Mouse (Mus musculus) erythroblast, embryonic 14.5 days (primary cell): ENCODE measurements around the gene Fam92a.
"Not testable (repeated sequence)": the region's sequence is repeated elsewhere in the genome, so short reads cannot be mapped to it uniquely, and the experiment has no call there.

Experiments used
- GATA1 ChIP-seq: IDR thresholded peaks from 2 replicates; pipeline ENCODE4 v1.6.1; 2012; ENCODE audit warnings: low read length, inconsistent platforms, mixed read lengths
- TAL1 ChIP-seq: IDR thresholded peaks from 3 replicates; pipeline ENCODE4 v1.6.1; 2012; ENCODE audit warnings: low read length, inconsistent platforms, mixed read lengths

DNA sequence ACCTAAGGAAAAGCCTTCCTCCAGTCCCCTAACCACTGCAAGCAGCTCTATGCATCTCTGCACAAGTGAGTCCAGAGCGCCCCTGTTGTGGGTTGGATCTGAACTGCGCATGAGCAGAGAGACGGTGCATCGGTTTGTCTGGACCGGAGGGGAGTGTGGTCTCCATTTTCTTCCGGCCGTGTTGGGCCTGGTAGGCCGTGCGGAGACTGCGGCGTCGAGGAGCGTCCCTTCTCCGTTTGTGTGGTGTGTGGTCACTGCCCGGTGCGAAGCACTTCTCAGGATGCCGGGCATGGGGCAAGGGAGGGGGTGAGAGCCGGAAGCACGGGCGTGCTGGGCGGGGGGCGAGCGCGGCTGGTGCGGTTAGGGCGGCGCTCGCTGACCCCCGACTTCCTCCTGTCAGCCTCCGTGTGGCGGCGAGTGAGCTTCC, 31.7 kb downstream of the Fam92a start, which contains the start of gene Rbm12b1:
- TF ChIP-seq TAL1, GATA1: not testable (repeated sequence)
